Mouse (Mus musculus) left cerebral cortex, adult 18-20 months (tissue): ENCODE results near the gene B230104I21Rik. TPM values are rescaled to one million over a fixed set of nuclear protein-coding genes. Genes with fewer than 3 reads are reported as not detected.

ENCODE experiments used
- DNase-seq, 2 experiments: peaks; one replicate each; pipeline ENCODE4 v3.0.0; 2021 to 2022; ENCODE audit warnings: low spot score in 2 of 2, mixed read lengths in 1 of 2
- total RNA-seq, 2 experiments: library from RNA; stranded (reverse); gene quantifications; 2 replicates each; pipeline ENCODE4 v1.2.3; 2021

B230104I21Rik gene
- total RNA-seq, 2 experiments from 2014 or later = not detected

GRCm38 (mm10) chr4:154393196-154394122 lies 57.5 kb downstream of the B230104I21Rik start:
- peak; percentile 28 to 36 for DNase-seq

GRCm38 (mm10) chr4:154394123-154394722 lies 58.3 kb downstream of the B230104I21Rik start:
- no peak for DNase-seq

GRCm38 (mm10) chr4:154396652-154397301 lies 60.9 kb downstream of the B230104I21Rik start:
- DNase-seq = no peak

Other genes starting within 250 kb of the B230104I21Rik start
- gene Trp73, start 195.9 kb upstream of the B230104I21Rik start, total RNA-seq = under 1 TPM; 0.26 to 0.86 TPM
- 10 to 100 TPM; 31.3 to 34.8 TPM for gene Wrap73, start 193.8 kb upstream of the B230104I21Rik start, total RNA-seq
- 100 to 1,000 TPM; 172 to 194 TPM for gene Tprgl, start 175.5 kb upstream of the B230104I21Rik start, total RNA-seq
- gene Megf6, start 165.4 kb upstream of the B230104I21Rik start, total RNA-seq = 1 to 10 TPM; 2.5 to 5.0 TPM
- gene Arhgef16, start 34.5 kb upstream of the B230104I21Rik start, total RNA-seq = 1 to 10 TPM; 1.2 TPM